Mouse (Mus musculus): ENCODE data around the gene Trex1. TPM values are rescaled to one million over a fixed set of nuclear protein-coding genes. Genes with fewer than 3 reads are reported as not detected.

Trex1 gene
- total RNA-seq, 2 experiments from 2014 or later, result 14.0 to 15.9 TPM

DNA sequence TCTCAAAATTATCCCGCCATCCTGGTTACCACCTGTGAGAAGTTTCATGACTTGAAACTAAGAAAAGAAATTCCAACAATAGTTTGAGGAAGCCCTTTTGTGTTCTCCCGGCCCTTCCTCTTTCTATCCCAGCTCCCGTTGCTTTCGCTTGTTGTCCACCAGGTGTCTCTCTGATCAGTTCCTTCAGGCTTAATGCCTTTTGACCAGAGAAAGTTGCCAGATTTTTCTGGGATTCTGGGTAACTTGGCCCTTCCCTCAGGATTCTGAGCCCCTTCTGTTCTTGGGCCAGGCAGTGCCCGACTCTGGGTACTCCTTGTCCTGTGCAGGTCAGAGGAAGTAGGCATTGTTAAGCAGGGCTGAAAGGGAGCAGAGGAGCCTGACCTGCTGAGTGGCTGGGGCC, 28.5 kb upstream of the Trex1 start:
- peak; percentile 53 for DNase-seq

DNA sequence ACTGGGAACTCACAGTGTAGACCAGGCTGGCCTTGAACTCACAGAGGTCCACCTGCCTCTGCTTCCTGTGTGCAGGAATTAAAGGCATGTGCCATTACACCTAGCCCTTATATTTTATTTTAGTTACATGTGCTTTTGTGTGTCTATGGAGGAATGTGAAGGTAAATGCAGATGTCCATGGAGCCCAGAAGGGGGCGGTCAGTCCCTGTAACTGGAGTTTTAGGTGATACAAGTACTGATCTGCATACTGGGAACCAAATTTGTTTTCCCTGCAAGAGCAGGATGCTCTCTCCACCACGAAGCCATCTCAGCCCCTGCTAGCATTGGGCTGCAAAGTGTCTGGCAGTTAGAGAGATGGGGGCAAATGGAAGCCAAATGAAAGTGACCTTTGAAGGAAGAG, 25.4 kb upstream of the Trex1 start:
- DNase-seq, result no peak

- peak; percentile 89 for DNase-seq
These were observed 22.7 kb upstream of the Trex1 start, which contains the start of the genes Ccdc51 and Tma7 for GRCm38 (mm10) chr9:109082124-109082800. TSS of gene Ccdc51 (plus strand) at chr9:109082493. TSS of gene Tma7 (minus strand) at chr9:109082587.

DNA sequence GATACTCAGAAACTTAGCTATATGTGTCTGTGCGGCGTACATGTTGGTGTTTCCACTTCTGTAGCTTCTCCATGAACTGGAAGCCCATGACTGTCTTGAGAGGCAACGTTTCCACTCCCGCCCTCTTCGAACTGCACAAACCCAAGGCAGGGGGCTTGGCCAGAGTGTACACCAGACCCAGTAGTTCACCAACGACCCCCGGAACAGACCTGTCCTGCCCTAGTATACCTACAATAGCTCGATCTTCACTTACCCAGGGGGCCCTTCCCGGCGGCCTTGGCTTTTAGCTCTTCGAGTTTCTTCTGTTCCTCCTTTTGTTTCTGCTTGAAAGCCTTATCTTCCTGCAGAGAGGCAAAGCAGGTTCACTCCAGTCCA, 22.2 kb upstream of the Trex1 start:
- no peak for DNase-seq

- no peak for DNase-seq
These were observed 21.0 kb upstream of the Trex1 start for GRCm38 (mm10) chr9:109080516-109080915.

GRCm38 (mm10) chr9:109073661-109074573, 14.4 kb upstream of the Trex1 start, which contains the start of gene Atrip:
TSS of gene Atrip (minus strand) at chr9:109074124.
- peak; percentile 96 for DNase-seq

- no peak for DNase-seq
These were observed 8.7 kb upstream of the Trex1 start for GRCm38 (mm10) chr9:109068095-109068735.

DNA sequence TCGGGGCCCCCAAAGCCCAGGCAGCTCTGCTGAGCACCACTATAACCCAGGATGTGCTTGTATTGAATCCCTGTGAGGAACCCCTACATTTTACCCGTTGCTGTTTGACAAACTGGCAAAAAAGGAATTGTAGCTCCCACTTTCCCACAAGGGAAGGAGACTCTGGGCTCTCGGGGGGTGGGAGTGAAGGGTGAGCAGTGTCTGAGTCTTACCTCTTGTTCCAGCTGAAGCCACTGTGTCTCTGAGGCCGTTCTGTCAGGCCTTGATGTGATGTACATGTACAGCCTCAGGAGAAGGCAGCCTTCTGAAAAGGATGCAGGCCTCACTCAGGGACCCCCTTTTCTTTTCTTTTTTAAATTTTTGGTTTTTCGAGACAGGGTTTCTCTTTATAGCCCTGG, 1.4 kb upstream of the Trex1 start:
- no peak for DNase-seq

DNA sequence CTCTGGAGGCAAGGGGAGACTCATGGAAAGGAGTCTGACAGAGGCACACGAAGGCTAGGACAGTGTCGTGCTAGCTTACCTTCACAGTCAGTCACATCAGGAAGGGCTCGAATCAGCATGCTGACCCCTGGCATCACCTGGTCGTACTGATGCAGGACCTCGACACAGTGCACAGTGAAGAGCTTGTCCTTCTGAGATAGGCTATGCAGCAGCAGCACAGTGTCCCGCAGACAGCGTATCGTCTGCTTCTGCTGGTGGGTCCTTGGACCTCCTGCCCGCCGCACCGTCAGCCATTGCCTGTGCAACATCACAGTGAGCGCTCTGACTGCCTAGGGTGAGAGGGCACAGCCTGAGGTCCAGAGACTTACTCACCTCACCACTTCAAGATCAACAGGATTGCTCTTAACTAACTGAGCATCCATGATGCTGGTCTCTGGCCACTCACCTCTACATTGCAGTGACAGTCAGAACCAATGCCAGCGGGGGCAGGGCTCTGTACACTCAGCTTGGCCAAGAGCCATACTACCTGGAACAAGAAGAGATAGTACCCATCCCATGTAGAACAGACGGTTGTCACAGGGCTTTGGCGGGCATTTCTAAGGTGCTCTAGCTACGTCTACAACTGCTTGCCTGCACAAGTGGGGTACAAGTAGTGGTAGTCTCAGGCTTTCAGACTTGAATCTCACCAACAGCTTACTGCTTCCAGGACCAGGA, 807 bp upstream of the Trex1 start:
- no peak for DNase-seq

GRCm38 (mm10) chr9:109058006-109058765, 1.3 kb downstream of the Trex1 start:
- DNase-seq, result no peak

- no peak for DNase-seq
These were observed 2.0 kb downstream of the Trex1 start for GRCm38 (mm10) chr9:109057543-109057942.

DNA sequence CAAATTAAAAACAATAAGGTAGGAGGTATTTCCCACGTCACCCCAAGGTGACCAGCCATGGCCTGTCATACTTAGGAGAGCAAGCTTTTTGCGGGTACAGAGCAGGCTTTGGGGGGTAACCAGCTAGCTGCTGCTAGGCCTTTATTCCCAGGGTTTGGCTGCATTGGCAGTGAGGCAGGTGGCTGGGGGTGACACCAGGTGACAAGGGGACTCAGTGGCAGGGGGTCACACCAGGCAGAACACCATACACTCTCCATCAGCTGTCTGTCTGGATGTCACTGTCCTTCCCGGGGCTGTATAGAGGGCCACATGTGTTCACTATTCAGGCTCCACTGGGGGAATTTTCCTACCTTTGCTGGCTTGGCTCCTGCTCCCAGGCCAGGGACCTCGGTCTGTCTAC, 2.6 kb downstream of the Trex1 start:
- DNase-seq, result no peak

GRCm38 (mm10) chr9:109056081-109056690, 3.3 kb downstream of the Trex1 start:
- no peak for DNase-seq

- no peak for DNase-seq
These were observed 4.1 kb downstream of the Trex1 start for GRCm38 (mm10) chr9:109055271-109056030.

GRCm38 (mm10) chr9:109054712-109055111, 4.8 kb downstream of the Trex1 start:
- DNase-seq, result peak; percentile 80

DNA sequence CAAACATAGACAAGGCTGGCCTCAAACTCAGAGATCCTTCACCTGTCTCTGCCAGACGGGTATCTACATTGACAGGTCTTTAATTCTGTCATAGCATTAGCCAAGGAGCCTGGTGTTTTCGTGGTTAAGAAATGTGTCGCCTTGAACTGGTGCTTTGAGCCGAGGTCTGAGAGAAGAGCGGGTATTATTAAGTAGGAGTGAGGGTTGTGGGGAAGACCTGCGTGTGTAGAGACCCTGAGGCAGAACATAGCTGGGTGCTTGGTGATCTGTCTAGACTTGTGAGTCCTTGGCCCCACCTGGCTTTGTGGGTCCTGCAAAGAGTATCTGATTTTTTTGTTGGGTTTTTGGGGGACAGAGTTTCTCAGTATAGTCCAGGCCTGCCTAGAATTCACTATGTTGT, 5.7 kb downstream of the Trex1 start:
- no peak for DNase-seq

DNA sequence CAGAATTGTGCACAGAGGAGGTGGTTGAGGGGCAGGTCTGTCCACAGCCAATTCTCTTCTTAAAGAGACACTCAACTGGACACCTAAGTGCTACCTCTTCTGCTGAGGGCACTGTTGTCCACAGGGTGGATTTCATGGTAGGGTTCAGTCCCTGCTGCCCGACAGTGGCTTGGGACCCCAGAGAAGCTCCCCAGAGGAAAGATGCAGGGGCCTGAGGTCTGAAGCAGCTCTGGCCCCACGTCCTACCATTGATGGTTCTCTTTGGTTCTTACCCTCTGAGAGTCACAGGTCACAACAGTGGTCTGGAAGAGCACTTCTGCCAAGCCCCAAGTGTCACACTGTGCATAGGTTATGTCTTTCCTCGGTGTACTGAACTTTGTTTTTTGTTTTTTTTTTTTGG, 6.2 kb downstream of the Trex1 start:
- DNase-seq, result no peak

GRCm38 (mm10) chr9:109052490-109053260, 6.9 kb downstream of the Trex1 start:
- no peak for DNase-seq

Data from adrenal gland, postnatal 10 days (tissue).